Mouse (Mus musculus) lung, adult 18-20 months (tissue): ENCODE data around the gene Dip2b.

Experiments
- DNase-seq, 2 experiments: peaks; one replicate each; pipeline ENCODE4 v3.0.0; 2022; ENCODE audit warnings: mixed read lengths in 2 of 2

The Dip2b gene

GRCm38 (mm10) chr15:100089645-100090053, 51.2 kb downstream of the Dip2b start:
- peak; percentile 67 to 81 for DNase-seq

- DNase-seq, result no peak
Observed at GRCm38 (mm10) chr15:100091818-100092217, 53.4 kb downstream of the Dip2b start.

- DNase-seq, result no peak
Observed at GRCm38 (mm10) chr15:100092258-100092657, 53.8 kb downstream of the Dip2b start.

- no peak for DNase-seq
Observed at GRCm38 (mm10) chr15:100096587-100097428, 58.3 kb downstream of the Dip2b start.

GRCm38 (mm10) chr15:100100336-100100735, 61.9 kb downstream of the Dip2b start:
- no peak for DNase-seq

- DNase-seq, result peak in 1 of 2 experiments; percentile 36
Observed at GRCm38 (mm10) chr15:100101206-100101605, 62.7 kb downstream of the Dip2b start.

GRCm38 (mm10) chr15:100104126-100104525, 65.7 kb downstream of the Dip2b start:
- DNase-seq, result no peak

GRCm38 (mm10) chr15:100108071-100108782, 69.8 kb downstream of the Dip2b start:
- no peak for DNase-seq

GRCm38 (mm10) chr15:100109916-100110315, 71.5 kb downstream of the Dip2b start:
- DNase-seq, result no peak

GRCm38 (mm10) chr15:100111891-100112290, 73.4 kb downstream of the Dip2b start:
- DNase-seq, result no peak

- DNase-seq, result no peak
Observed at GRCm38 (mm10) chr15:100112309-100112966, 74.0 kb downstream of the Dip2b start.

GRCm38 (mm10) chr15:100113343-100114275, 75.1 kb downstream of the Dip2b start:
- DNase-seq, result no peak

- DNase-seq, result no peak
Observed at GRCm38 (mm10) chr15:100115416-100115815, 77.0 kb downstream of the Dip2b start.

GRCm38 (mm10) chr15:100116325-100116724, 77.9 kb downstream of the Dip2b start:
- no peak for DNase-seq

GRCm38 (mm10) chr15:100119225-100119788, 80.8 kb downstream of the Dip2b start:
- peak; percentile 27 to 56 for DNase-seq

- DNase-seq, result no peak
Observed at GRCm38 (mm10) chr15:100121437-100121836, 83.0 kb downstream of the Dip2b start.

GRCm38 (mm10) chr15:100123867-100124266, 85.4 kb downstream of the Dip2b start:
- DNase-seq, result no peak

GRCm38 (mm10) chr15:100125245-100125644, 86.8 kb downstream of the Dip2b start:
- peak; percentile 38 to 58 for DNase-seq

GRCm38 (mm10) chr15:100126456-100127107, 88.1 kb downstream of the Dip2b start:
- peak; percentile 85 to 86 for DNase-seq

GRCm38 (mm10) chr15:100129151-100129790, 90.8 kb downstream of the Dip2b start:
- DNase-seq, result no peak

- no peak for DNase-seq
Observed at GRCm38 (mm10) chr15:100139665-100140064, 101.2 kb downstream of the Dip2b start.
